Mouse (Mus musculus) limb, embryonic 13.5 days (tissue): ENCODE measurements around the gene Blnk. TPM values are rescaled to one million over a fixed set of nuclear protein-coding genes. Genes with fewer than 3 reads are reported as not detected.
A peak's percentile ranks its signal among the peaks of the same experiment; 100 is the strongest.

ENCODE experiments used
- ATAC-seq: fragments of 200-750 bp; cut with Nextera tagmentation; 2 replicates; pipeline ENCODE4 v1.8.0; 2017; ENCODE audit warnings: low read depth, moderate number of reproducible peaks, moderate TSS enrichment; ENCODE audit not compliant: low FRiP score
- H3K27ac ChIP-seq: fragments of 300-500 bp; sonication (generic); 2 replicates; pipeline ENCODE4 v1.5.1; 2015; ENCODE audit warnings: inconsistent platforms, mild to moderate bottlenecking, moderate library complexity
- H3K27me3 ChIP-seq: fragments of 300-500 bp; sonication (generic); 2 replicates; pipeline ENCODE4 v1.6.1; 2015; ENCODE audit warnings: mild to moderate bottlenecking, inconsistent platforms
- H3K36me3 ChIP-seq: fragments of 300-500 bp; sonication (generic); 2 replicates; pipeline ENCODE4 v1.6.1; 2015; ENCODE audit warnings: inconsistent platforms, mild to moderate bottlenecking, moderate library complexity
- H3K4me1 ChIP-seq: fragments of 300-500 bp; sonication (generic); 2 replicates; pipeline ENCODE4 v1.6.1; 2015; ENCODE audit warnings: inconsistent platforms
- H3K4me2 ChIP-seq: fragments of 300-500 bp; sonication (generic); replicated peaks from 2 replicates; pipeline ENCODE4 v1.6.1; 2015; ENCODE audit warnings: inconsistent platforms, mild to moderate bottlenecking, moderate library complexity
- H3K4me3 ChIP-seq: fragments of 300-500 bp; sonication (generic); 2 replicates; pipeline ENCODE4 v1.5.1; 2015; ENCODE audit warnings: moderate library complexity, mild to moderate bottlenecking, inconsistent platforms
- H3K9ac ChIP-seq: fragments of 300-500 bp; sonication (generic); 2 replicates; pipeline ENCODE4 v1.6.1; 2015; ENCODE audit warnings: mild to moderate bottlenecking, inconsistent platforms
- H3K9me3 ChIP-seq: fragments of 300-500 bp; sonication (generic); 2 replicates; pipeline ENCODE4 v1.6.1; 2016; ENCODE audit warnings: inconsistent platforms
- WGBS: fragments of 180-500 bp; shearing (Covaris S2); methylation state at CpG from one replicate; pipeline ENCODE4 v1.1.7; 2015; 5-methylcytosine and 5-hydroxymethylcytosine counted together
- polyA plus RNA-seq: library from polyadenylated mRNA; unstranded; fragments of >200 nt; fragmentation: Nextera tagmentation; extraction: Ambion mirVana; gene quantifications from 2 replicates; pipeline ENCODE4 v1.2.1, GENCODE M21; 2015

The Blnk gene
- polyA plus RNA-seq, 1 experiment from 2014 or later: 0.66 TPM

DNA sequence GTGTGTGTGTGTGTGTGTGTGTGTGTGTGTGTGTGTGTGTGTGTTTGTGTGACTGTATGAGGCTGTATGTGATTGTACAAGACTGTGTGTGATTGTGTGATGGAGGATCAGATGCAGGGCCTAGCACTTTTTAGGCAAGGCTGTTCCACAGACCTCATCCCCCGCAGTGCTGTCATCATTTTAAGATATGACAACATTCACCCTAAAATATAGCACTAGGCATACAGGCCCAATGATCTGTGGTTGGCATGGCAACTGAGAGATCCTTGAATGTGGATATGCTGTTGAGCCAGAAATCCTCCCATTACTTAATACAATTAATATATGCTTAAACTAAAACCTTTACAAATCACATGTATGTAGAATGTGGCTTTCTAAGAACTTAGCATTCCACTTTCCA, 9.8 kb downstream of the Blnk start:
- ATAC-seq: no peak
- Histone ChIP-seq H3K27me3 (no peaks in the 10 kb centered on the region), H3K36me3 (no peaks in the 10 kb centered on the region), H3K4me1 (no peaks in the 10 kb centered on the region), H3K27ac (no peak overlapping the region), H3K4me2 (no peak overlapping the region), H3K9me3 (no peaks in the 10 kb centered on the region), H3K4me3 (no peak overlapping the region), H3K9ac (no peak overlapping the region)
- WGBS: 95% methylated on average over 1 of the region's 1 CpGs

DNA sequence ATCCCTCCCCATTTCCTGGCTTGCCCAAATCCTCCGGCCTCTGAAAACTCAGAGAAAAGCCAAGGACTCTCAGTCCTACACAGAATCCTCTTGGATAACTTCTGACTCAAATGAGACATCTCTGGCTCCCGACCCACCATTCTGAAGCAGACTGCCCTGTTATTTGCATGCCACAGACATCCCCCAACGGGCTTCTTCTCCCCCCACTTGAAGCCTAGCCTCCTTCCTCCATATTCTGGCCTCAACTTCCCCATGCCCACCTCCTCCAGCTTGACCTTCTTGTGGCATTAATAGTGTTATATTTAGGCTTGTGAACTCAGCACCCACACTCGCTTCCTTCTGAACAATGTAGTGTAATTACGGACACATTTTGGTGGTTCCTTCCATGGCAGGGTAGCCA, 13.7 kb downstream of the Blnk start:
- Histone ChIP-seq H3K9ac (no peak overlapping the region), H3K9me3 (no peaks in the 10 kb centered on the region), H3K4me1 (no peaks in the 10 kb centered on the region), H3K36me3 (no peaks in the 10 kb centered on the region), H3K27me3 (no peaks in the 10 kb centered on the region), H3K4me2 (no peak overlapping the region), H3K4me3 (no peak overlapping the region), H3K27ac (no peak overlapping the region)
- WGBS: 82% methylated on average over 5 of the region's 5 CpGs
- no peak for ATAC-seq

DNA sequence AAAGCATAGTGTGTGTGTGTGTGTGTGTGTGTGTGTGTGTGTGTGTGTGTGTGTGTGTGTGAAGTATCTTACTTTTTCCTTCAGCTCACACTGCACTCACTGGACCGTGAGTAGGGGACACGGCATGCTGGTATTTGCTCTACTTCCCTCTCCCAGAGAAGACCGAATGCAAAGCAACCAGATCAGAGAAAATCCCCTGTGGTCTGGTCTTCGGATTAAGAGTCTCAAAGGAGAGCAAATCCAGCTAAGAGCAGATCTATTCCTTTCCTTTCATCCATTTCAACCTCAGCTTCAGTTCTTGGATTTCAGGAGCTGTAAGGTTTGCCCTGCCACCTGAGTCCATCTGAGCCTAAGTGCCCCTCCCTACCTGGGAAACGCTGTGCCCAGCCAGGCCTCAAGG, 16.3 kb downstream of the Blnk start:
- H3K9ac ChIP-seq: no peak overlapping the region
- no peak overlapping the region for H3K27ac ChIP-seq
- whole genome bisulfite sequencing: 55% methylated on average over 5 of the region's 5 CpGs
- H3K9me3 ChIP-seq: no peaks in the 10 kb centered on the region
- H3K4me3 ChIP-seq: no peak overlapping the region
- no peaks in the 10 kb centered on the region for H3K27me3 ChIP-seq
- no peaks in the 10 kb centered on the region for H3K36me3 ChIP-seq
- H3K4me2 ChIP-seq: no peak overlapping the region
- no peaks in the 10 kb centered on the region for H3K4me1 ChIP-seq
- no peak for ATAC-seq

DNA sequence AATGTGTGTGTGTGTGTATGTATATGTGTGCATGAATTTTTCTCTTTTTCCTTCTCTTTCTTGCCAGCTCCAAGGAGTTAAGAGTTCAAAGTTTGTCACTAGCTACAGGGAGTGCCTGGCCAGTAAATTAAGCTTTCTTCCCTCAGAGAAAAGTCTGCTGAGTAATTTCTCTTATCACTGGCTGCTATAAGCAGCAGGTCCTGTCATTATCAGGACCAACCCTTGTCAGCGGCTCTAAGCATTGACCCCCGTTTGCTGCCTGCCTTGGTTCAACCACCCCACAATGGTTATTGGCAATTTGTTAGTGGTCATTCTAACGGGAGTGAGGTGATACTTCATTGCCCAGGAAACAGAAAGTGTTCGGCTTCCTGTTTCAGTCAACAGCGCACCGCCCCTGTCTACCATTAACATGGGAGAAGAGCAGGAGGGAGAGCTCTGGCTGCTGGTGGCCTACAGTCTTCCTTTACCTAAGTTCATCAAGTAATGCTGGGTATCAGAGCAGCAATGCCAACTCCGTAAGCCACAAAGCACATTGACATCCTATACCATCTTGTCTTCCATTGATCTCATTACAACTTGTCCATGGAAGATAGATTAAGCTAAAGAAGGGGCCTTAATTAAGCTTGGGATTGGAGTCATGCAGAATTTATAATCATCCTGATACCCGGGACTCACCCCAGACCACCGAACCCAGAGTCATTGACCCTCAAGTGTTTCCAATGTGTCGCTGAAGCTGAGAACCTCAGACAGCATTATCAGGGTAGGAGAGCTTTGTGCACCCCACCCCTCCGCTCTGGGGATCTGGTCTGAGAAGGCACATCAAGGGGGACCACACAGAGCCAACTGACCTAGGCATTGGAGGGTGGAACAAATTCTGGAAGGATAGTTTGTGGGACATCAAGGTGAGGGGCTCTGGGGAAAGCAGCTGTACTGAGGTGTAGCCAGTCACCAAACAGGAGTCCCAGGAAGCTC, 17.1 kb downstream of the Blnk start:
- Histone ChIP-seq H3K27ac (no peak overlapping the region), H3K9ac (no peak overlapping the region), H3K4me1 (no peaks in the 10 kb centered on the region), H3K9me3 (no peaks in the 10 kb centered on the region), H3K4me3 (no peak overlapping the region), H3K36me3 (no peaks in the 10 kb centered on the region), H3K4me2 (no peak overlapping the region), H3K27me3 (no peaks in the 10 kb centered on the region)
- WGBS: 76% methylated on average over 11 of the region's 11 CpGs
- no peak for ATAC-seq

DNA sequence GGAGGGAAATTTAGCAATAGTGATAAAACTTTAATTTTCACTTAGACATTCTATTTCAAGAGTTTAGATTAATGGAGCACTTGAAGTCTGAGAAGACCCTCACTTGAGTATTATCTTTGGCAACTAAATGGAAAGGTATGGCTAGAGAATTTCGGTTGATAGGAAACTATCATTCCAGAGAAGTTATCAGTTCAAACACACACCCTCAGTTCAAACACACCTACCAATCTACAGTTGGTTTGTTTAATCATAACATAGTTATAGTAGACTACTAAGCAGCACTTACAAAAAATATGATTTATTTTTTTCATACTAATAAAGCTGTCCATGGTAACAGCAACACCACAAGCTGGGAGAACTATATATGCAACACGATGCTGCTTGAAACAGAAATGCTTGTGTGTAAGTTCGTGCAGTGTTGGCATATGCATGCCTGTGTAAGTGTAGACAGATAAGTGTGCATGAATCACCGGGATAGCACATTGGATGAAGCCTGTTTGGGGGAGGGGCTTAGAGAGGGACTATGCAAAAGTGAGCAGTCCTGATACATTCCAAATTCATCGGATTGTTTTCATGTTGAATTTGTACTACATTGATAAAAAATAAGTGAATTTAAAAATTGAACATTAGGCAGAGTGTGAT, 22.9 kb downstream of the Blnk start:
- Histone ChIP-seq H3K4me1 (no peaks in the 10 kb centered on the region), H3K9ac (no peak overlapping the region), H3K27ac (no peak overlapping the region), H3K36me3 (no peaks in the 10 kb centered on the region), H3K27me3 (no peaks in the 10 kb centered on the region), H3K9me3 (no peaks in the 10 kb centered on the region), H3K4me3 (no peak overlapping the region), H3K4me2 (no peak overlapping the region)
- 82% methylated on average over 5 of the region's 5 CpGs for WGBS
- ATAC-seq: no peak

DNA sequence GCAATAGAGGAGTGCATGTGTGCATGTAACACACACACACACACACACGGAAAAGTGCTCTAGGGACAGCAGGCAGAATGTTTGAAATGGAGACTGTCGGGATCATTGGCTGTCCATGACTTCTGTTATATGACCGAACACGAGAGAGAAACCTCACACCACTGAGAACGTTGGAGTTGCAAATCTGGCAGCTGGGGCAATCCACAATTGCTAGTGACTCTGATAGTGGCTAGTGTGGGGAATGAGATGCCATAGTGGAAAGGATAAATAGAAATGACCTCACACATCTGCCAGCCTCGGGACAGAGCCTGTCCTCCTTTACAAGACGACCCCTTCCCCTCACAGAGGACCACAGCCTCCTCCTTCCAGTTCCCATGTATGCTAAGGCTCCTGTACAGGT, 23.6 kb downstream of the Blnk start:
- Histone ChIP-seq H3K4me3 (no peak overlapping the region), H3K9me3 (no peaks in the 10 kb centered on the region), H3K4me1 (no peaks in the 10 kb centered on the region), H3K27ac (no peak overlapping the region), H3K9ac (no peak overlapping the region), H3K4me2 (no peak overlapping the region), H3K27me3 (no peaks in the 10 kb centered on the region), H3K36me3 (no peaks in the 10 kb centered on the region)
- ATAC-seq: no peak
- WGBS: 71% methylated on average over 7 of the region's 7 CpGs

DNA sequence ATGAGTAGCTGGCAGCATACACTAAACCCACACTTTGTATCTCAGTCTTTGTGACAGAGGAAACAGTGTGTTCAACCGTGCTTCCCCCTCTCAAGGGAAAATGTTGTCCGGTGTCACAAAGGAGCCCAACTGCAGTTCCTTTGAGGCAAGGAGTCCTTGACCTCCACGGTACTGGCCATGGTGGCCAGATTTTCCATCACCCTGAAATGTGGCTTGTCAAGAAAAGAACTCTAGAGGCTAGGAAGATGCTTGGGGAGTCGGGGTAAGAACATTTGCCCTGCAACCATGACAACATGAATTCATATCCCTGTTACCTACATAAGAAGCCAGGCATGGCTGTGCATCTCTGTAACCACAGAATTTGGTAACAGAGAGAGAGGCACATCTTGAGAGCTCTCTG, 24.0 kb downstream of the Blnk start:
- Histone ChIP-seq H3K9ac (no peak overlapping the region), H3K27ac (no peak overlapping the region), H3K9me3 (no peaks in the 10 kb centered on the region), H3K4me1 (no peaks in the 10 kb centered on the region), H3K4me2 (no peak overlapping the region), H3K36me3 (no peaks in the 10 kb centered on the region), H3K4me3 (no peak overlapping the region), H3K27me3 (no peaks in the 10 kb centered on the region)
- WGBS: 77% methylated on average over 4 of the region's 4 CpGs
- no peak for ATAC-seq

DNA sequence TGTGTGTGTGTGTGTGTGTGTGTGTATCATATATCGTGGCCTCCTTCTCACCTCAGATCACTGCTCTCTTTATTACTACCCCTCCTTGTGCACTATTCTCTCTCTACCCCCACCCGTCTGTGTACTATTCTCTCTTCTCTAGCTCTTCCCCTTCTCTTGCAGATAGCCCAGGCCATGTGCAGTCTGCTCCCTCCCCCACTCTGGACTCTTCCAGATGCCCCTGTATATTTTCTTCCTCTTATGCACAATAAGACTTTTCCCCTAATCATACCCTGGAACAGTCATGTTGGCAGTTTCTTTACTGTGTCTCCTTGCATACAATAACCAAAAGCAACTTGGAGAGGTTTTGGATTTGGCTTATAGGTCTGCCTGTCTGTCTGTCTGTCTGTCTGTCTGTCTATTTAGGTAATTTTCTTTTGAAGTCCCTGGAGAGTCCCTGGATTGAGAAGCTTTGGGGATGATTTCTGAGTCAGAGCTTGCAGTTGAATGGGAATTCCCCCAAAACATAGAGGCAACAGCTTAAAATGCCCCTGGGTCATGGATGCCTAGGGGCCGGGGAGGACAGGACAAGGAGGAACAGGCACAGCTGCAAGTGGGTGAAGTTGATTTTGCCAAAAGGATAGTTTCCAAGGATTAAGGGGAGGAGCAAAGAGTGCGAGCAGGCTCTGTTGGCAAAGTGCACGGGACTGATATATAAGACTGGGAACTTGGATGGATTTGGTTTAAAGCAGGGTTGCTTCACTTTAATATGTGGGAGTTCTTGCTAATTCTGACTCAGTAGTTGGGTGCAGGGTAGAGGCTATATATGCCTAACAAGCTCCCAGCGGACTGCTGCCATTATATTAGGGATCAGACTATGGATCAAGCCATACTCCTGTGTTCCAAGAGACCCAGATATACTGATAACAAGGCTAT, 29.1 kb downstream of the Blnk start:
- Histone ChIP-seq H3K27ac (no peak overlapping the region), H3K4me1 (no peaks in the 10 kb centered on the region), H3K9ac (no peak overlapping the region), H3K27me3 (no peaks in the 10 kb centered on the region), H3K4me3 (no peak overlapping the region), H3K9me3 (no peaks in the 10 kb centered on the region), H3K36me3 (no peaks in the 10 kb centered on the region), H3K4me2 (no peak overlapping the region)
- no peak for ATAC-seq
- 72% methylated on average over 6 of the region's 6 CpGs for WGBS

DNA sequence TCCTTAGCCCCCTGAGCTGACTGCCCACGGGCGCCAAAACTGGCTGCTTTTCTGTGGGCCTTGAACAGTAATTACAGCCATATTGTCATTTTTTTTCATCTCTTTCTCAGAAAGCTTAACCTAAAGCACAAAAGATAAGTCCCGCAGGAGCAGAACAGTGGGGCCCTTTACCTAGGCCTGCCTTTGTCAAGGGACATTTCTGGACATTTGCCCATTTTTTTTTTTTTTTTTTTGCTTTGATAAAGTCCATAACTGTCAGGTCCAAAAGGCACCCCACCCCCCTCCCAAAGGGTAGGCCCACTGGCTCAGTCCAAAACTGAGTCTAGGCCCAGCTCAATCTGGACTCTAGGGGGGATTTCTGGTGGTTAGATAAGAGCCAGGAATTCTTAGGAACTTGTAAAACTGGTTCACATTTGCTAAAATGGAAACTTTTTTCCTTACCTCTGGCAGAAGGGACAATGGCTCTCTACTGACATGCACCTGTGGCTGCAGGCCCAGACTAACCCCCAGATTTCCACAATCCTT, 29.9 kb downstream of the Blnk start:
- H3K9ac ChIP-seq: no peak overlapping the region
- 72% methylated on average over 3 of the region's 3 CpGs for WGBS
- no peak overlapping the region for H3K27ac ChIP-seq
- no peaks in the 10 kb centered on the region for H3K4me1 ChIP-seq
- H3K36me3 ChIP-seq: no peaks in the 10 kb centered on the region
- H3K27me3 ChIP-seq: no peaks in the 10 kb centered on the region
- 0 out of 2 replicates have a peak, but pooled peaks have one; percentile 32 for ATAC-seq
- H3K4me3 ChIP-seq: no peak overlapping the region
- H3K9me3 ChIP-seq: no peaks in the 10 kb centered on the region
- no peak overlapping the region for H3K4me2 ChIP-seq

DNA sequence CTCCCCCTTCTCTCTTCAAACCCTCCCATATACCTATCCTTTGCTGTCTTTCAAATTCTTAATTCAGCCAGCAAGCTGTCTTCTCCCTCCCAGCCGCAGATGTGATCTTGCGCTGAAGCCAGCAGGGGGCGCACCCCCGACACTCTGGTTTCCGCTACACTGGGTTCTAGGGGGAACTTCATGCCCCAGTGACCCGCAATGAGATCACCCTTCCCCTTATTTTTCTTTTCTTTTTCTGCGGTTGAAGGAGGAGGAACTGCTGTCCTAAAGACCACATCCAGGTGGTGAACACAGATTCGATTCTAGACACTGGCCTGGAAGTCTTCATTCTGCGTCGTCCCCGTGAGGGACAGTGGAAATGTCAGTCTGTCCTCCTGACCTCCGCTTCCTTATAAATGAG, 31.3 kb downstream of the Blnk start:
- H3K4me1 ChIP-seq: no peaks in the 10 kb centered on the region
- no peak overlapping the region for H3K27ac ChIP-seq
- no peak overlapping the region for H3K4me2 ChIP-seq
- H3K4me3 ChIP-seq: no peak overlapping the region
- WGBS: 48% methylated on average over 12 of the region's 12 CpGs
- no peak for ATAC-seq
- no peaks in the 10 kb centered on the region for H3K9me3 ChIP-seq
- no peak overlapping the region for H3K9ac ChIP-seq
- H3K36me3 ChIP-seq: no peaks in the 10 kb centered on the region
- no peaks in the 10 kb centered on the region for H3K27me3 ChIP-seq

DNA sequence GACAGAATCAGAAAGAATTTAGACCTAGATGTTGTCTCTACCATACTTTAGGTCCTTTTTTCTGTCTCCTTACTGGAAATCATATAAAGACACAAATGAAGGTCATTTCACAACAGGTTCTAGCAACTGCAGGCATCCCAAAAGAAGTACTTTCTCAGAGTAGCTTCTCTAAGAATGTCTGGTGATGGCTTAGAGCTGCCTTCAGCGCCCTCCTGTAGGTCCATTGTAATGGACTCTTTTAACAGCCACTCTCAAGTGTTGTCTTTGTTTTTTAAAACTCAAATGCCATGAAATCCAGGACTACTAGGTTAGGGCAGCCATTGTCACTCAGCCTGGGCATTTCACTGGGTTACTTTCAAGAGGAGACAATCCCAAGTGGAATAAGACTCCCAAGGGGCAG, 35.4 kb downstream of the Blnk start:
- no peak for ATAC-seq
- Histone ChIP-seq H3K27me3 (no peaks in the 10 kb centered on the region), H3K4me1 (no peaks in the 10 kb centered on the region), H3K9me3 (no peaks in the 10 kb centered on the region), H3K27ac (no peak overlapping the region), H3K36me3 (no peaks in the 10 kb centered on the region), H3K4me3 (no peak overlapping the region), H3K9ac (no peak overlapping the region), H3K4me2 (no peak overlapping the region)
- WGBS: 38% methylated on average over 1 of the region's 1 CpGs
